Comparison of ENCODE assay signal across 11 mouse cellular contexts in the genomic region with DNA sequence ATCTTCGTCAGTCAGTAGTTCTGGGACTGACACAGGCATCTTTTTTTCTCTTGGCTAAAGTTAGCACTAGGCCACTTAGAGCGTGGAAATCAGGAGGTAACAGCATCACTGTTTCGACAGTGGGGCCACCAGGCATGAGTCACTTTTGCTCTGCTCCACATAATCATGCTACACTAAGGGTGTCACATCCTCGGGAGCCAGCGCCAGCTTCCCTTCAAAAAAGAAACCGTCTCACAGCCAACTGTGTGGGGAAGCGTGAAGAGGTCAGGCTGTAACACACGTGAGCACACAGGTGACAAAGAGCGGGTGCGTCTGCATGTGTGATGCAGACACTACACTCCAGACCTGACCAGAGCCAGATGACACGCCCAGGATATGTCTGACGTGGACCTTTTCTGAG. TPM values are rescaled to one million over a fixed set of nuclear protein-coding genes. Genes with fewer than 3 reads are reported as not detected.
DNase-seq lines count a peak whose midpoint lies in the region; ATAC-seq lines count a peak whose summit lies in the region.
"Had no signal": no experiment of that assay in that cellular context is flagged by ENCODE, and none has a peak within 500 bp of the region (broad histone marks: within the 10 kb centered on the region; RNA-seq: fewer than 3 reads in every experiment).

No protein-coding gene starts in this region.

- WGBS in intestine, embryonic 15.5 days, result 75% methylated on average over 12 of the region's 12 CpGs
- WGBS in intestine, embryonic 16.5 days, result 78% methylated on average over 12 of the region's 12 CpGs
- 84% methylated on average over 12 of the region's 12 CpGs for WGBS in midbrain, embryonic 11.5 days

- peak; percentile 91 for ATAC-seq in frontal cortex, adult (ENCODE audit: low TSS enrichment)
- ATAC-seq in intestine, embryonic 15.5 days, result no peak
- no peak for ATAC-seq in intestine, embryonic 16.5 days
- no peak for ATAC-seq in midbrain, embryonic 11.5 days (ENCODE audit: low FRiP score)

- no peak overlapping the region for H3K4me2 ChIP-seq in intestine, embryonic 15.5 days (replicated peaks)
- no peak overlapping the region for H3K4me2 ChIP-seq in intestine, embryonic 16.5 days (ENCODE audit: low read depth, low read length)
- no peak overlapping the region for H3K4me2 ChIP-seq in midbrain, embryonic 11.5 days
- H3K4me2 ChIP-seq: hindbrain, embryonic 15.5 days; lung, embryonic 14.5 days had no signal

- H3K27ac ChIP-seq in intestine, embryonic 15.5 days, result no peak overlapping the region
- H3K27ac ChIP-seq in intestine, embryonic 16.5 days (ENCODE audit: low read length), result no peak overlapping the region
- H3K27ac ChIP-seq in midbrain, embryonic 11.5 days (ENCODE audit: low read depth, low read length), result no peak overlapping the region
- H3K27ac ChIP-seq: hindbrain, embryonic 15.5 days had no signal

- H3K9me3 ChIP-seq in intestine, embryonic 15.5 days, result no peaks in the 10 kb centered on the region
- H3K9me3 ChIP-seq in intestine, embryonic 16.5 days (ENCODE audit: control insufficient read depth, low read length), result no peaks in the 10 kb centered on the region
- H3K9me3 ChIP-seq in midbrain, embryonic 11.5 days (ENCODE audit: control insufficient read depth, low read length), result no peaks in the 10 kb centered on the region
- H3K9me3 ChIP-seq: G1E; hindbrain, embryonic 15.5 days had no signal

- H3K36me3 ChIP-seq in intestine, embryonic 15.5 days, result 0 out of 2 replicates have a peak, but pooled peaks cover 3% of the 10 kb centered on the region
- H3K36me3 ChIP-seq in intestine, embryonic 16.5 days (ENCODE audit: control insufficient read depth, insufficient read depth, low read length), result peaks cover 9% of the 10 kb centered on the region; the same call in 1 of the 2 replicates
- no peaks in the 10 kb centered on the region for H3K36me3 ChIP-seq in midbrain, embryonic 11.5 days (ENCODE audit: control insufficient read depth, insufficient read depth, low read length)

- H3K9ac ChIP-seq in intestine, embryonic 15.5 days, result no peak overlapping the region
- no peak overlapping the region for H3K9ac ChIP-seq in intestine, embryonic 16.5 days (ENCODE audit: low read depth, low read length)
- H3K9ac ChIP-seq in midbrain, embryonic 11.5 days (ENCODE audit: low read length), result no peak overlapping the region
- H3K9ac ChIP-seq: hindbrain, embryonic 15.5 days; lung, embryonic 14.5 days had no signal

- peak; percentile 60 for DNase-seq in layer of hippocampus, adult 11-12 months (ENCODE audit: low spot score)
- no peak for DNase-seq in layer of hippocampus, postnatal 10 days (ENCODE audit: low spot score in 2 of 2)
- DNase-seq in heart, postnatal 4 days, result peak; percentile 62
- peak; percentile 57 to 66 for DNase-seq in right cerebral cortex, postnatal 10 days (ENCODE audit: low spot score in 2 of 2)
- DNase-seq in midbrain, embryonic 11.5 days (ENCODE audit: low spot score, missing footprints), result no peak
- DNase-seq: lung, embryonic 14.5 days had no signal

- no peaks in the 10 kb centered on the region for H3K4me1 ChIP-seq in intestine, embryonic 15.5 days (replicated peaks)
- H3K4me1 ChIP-seq in intestine, embryonic 16.5 days (ENCODE audit: control insufficient read depth, insufficient read depth, low read length), result no peaks in the 10 kb centered on the region
- H3K4me1 ChIP-seq in midbrain, embryonic 11.5 days (ENCODE audit: control insufficient read depth, insufficient read depth, low read length), result no peaks in the 10 kb centered on the region

- H3K4me3 ChIP-seq in intestine, embryonic 15.5 days (replicated peaks), result no peak overlapping the region
- H3K4me3 ChIP-seq in intestine, embryonic 16.5 days (ENCODE audit: low read length), result no peak overlapping the region
- no peak overlapping the region for H3K4me3 ChIP-seq in midbrain, embryonic 11.5 days (ENCODE audit: low read depth, low read length)
- H3K4me3 ChIP-seq: hindbrain, embryonic 15.5 days had no signal

- H3K27me3 ChIP-seq in intestine, embryonic 15.5 days (replicated peaks), result no peaks in the 10 kb centered on the region
- H3K27me3 ChIP-seq in intestine, embryonic 16.5 days (replicated peaks; ENCODE audit: control insufficient read depth, insufficient read depth, low read length), result no peaks in the 10 kb centered on the region
- H3K27me3 ChIP-seq in midbrain, embryonic 11.5 days (ENCODE audit: control insufficient read depth, insufficient read depth, low read length), result no peaks in the 10 kb centered on the region
- H3K27me3 ChIP-seq: hindbrain, embryonic 15.5 days had no signal

RNA-seq across cellular contexts. Expression of a gene that starts 49.0 kb away (rescaled TPM):
- total RNA-seq in layer of hippocampus, postnatal 10 days (2021), result 10 to 100 TPM; 96.1 to 98.4 TPM
- total RNA-seq in heart, postnatal 4 days (2021), result 10 to 100 TPM; 37.6 to 45.2 TPM
- 10.4 and 11.1 TPM in 2 replicates for polyA plus RNA-seq in intestine, embryonic 15.5 days (2015; fragmentation: Nextera tagmentation; extraction: Ambion mirVana)
- polyA plus RNA-seq in intestine, embryonic 16.5 days (2015; fragmentation: Nextera tagmentation; extraction: Ambion mirVana), result 11.7 and 14.2 TPM in 2 replicates
- 9.9 and 10.8 TPM in 2 replicates for polyA plus RNA-seq in midbrain, embryonic 11.5 days (2014; fragmentation: Nextera tagmentation; extraction: Ambion mirVana)

Comparison
In these comparisons a context has a peak if more than half of its experiments do, and no peak if none do; other contexts are left out.
1. DNase-seq: peak in layer of hippocampus, adult 11-12 months (single experiment), heart, postnatal 4 days (single experiment) and right cerebral cortex, postnatal 10 days (2 of 2); none in layer of hippocampus, postnatal 10 days (0 of 2) and midbrain, embryonic 11.5 days (single experiment).